Mouse (Mus musculus) layer of hippocampus, postnatal 25 days (tissue): ENCODE data around the gene Camta1. TPM values are rescaled to one million over a fixed set of nuclear protein-coding genes. Genes with fewer than 3 reads are reported as not detected.
"Not testable (repeated sequence)": the region's sequence is repeated elsewhere in the genome, so short reads cannot be mapped to it uniquely, and the experiment has no call there.

ENCODE experiments used
- DNase-seq, 2 experiments: peaks; one replicate each; pipeline ENCODE4 v3.0.0; 2022; ENCODE audit warnings: mixed read lengths in 2 of 2, low spot score in 1 of 2; ENCODE audit errors: extremely low spot score in 1 of 2
- total RNA-seq, 2 experiments: library from RNA; stranded (reverse); gene quantifications; 2 replicates each; pipeline ENCODE4 v1.2.3; 2021

The Camta1 gene
- total RNA-seq, 2 experiments from 2014 or later, result 244 to 251 TPM

DNA sequence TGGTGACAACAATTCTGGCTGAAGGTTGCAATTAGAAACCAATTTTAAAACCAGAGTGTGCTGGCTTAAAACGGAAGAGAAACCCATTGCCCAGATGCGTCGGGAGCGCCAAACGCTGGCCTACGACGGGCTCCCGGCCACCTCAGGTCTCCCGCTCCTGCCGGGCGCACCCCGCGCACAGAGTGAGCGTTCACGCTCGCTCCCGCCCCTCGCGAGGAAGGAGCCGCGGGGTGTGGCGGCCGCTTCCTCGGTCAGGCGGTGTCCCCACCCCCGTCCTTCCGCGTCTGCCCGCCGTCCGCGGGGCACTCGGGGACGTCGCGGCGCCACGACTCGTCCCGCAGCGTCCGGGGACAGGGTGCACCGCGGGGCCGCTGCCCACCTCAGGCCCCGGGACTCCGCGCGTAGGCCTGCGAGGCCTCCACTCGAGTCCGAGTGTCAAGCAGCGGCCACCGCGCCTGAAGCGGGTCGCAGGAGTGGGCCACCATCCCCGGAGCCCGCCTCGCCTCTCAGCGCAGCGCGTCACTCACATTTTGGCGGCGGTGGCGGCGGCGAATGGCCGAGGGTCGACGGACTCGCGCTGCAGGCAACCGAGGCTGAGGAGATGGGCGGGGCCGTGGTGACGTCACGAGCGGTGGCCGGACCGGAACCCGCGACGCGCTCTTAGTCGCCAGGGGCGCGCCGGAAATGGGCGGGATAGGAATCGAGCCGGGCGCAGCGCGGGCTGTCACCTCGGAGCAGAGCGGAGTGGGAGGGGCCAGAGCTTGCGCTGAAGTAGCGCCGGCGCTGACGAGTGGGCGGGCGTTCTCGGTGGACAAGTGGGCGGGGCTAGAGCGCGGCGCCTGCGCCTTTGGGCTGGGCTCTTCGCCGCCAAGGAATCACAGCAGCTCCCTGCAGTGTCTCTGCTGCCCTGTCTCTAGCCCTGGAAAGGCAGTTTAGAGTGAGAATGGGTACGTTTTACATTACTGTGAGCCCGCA, 804.0 kb downstream of the Camta1 start, which contains the start of gene Vamp3:
Gene Vamp3, minus strand, starts transcription at position 617 of the 975 bp plus-strand sequence.
- DNase-seq, result peak; percentile 98 to 99

DNA sequence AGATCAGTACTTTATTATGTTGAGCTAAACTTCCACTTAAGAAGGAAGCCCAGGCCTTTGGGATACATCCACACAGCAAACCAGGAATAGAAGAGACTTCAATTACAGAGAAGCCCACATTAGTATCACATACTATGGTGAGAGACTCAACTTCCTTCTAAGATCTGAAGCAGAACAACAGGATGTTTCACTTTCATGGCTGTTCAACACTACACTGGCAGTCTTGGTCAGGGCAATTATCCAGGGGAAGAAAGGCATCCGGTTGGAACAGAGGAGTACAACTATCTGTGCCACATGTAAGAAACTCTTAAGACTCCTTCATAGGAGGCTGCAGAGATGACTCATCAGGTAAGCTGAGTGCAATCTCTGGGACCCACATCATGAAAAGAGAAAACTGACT, 810.5 kb downstream of the Camta1 start:
- no peak for DNase-seq

DNA sequence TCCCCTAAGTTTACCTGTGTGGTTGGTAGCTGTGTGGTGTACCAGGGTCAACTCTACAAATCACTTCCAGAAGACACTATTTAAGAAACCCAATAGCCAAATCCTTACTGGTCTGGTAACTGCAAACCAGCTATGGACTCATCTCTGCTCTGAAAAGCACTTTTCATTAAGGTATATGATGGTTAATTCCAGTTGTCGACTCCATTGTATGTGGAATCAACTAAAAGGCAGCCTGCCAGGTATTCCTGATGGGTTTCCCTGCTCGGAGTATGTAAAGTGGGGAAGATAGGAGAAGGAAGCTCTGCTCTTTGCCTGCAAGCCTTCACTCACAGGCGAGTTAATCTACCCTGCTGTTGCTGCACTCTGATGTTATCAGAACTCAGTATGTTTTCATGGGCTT, 815.2 kb downstream of the Camta1 start:
- DNase-seq, result no peak

DNA sequence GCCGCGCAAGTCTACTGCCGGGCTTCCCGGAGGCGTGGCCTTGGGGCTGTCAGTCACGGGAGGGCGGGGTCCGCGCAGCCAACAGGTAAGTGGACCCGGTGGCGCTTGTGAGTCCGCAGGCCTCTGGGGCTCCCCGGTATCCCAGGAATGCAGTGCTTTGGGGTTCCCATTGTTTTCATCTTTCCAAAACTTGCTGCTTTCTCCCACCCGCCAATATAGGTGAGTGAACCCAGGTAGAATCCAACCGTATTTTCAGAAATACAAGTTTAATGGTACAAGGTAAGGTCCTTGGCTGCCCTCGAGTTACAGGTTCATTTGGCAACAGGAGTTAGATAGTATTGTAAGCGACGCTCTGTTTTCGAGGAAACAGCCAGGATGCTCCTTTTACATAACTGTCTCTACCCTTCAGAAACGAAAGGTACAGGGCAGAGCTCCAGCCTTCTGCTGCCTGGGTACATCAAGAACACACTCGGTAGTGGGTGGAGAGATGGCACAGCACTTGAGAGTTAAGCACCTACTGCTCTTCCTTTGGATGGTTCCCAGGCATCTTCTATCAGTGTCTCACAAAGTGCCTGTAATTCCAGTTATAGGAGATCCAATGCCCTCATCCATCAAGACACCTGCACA, 816.6 kb downstream of the Camta1 start:
- peak in 1 of 2 experiments; percentile 44 for DNase-seq

DNA sequence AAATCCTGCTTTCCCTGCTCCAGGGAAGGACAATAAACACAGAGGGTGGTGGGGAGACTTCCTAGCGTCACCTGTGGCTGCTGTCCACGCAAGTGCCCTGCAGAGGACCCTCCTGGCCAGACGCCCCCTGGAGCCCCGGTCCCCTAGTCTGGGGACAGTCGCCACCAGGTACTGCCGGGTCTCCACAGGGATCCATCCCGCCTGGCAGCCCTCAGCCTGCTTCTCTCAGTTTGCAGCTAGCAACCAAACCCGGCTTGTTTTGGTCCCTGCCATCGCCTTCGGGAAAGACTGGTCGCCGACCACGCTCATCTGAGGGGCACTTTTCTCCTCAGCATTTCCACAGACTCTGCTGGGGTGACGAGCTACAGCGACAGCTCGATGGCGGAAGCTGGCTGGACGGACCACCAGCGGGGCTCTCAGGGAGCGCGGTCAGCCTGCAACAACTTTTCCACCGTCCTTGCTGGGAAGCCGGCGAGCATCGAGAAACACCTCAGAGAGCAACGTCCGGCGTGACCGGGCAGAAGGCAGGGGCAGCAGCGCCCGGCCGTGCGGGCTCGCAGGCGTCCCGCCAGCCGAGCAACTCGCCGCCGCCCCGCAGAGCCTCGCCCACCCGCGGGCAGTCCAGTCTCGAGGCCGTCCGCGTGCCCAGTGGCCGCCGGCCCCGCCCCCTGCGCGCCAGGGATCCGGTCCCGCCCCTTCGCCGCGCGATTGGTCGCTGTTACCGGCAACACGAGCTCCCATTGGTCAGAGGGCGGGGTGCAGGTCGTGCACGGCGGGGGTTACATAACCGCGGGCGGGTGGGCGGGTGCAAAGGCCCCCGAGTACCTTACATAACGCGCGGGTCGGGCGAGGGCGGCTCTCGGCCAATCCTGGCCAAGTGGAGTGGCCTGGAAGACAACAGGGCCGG, 817.4 kb downstream of the Camta1 start, which contains the start of gene Per3:
Gene Per3, minus strand, starts transcription at position 629 of the 907 bp plus-strand sequence.
- peak; percentile 92 to 96 for DNase-seq

DNA sequence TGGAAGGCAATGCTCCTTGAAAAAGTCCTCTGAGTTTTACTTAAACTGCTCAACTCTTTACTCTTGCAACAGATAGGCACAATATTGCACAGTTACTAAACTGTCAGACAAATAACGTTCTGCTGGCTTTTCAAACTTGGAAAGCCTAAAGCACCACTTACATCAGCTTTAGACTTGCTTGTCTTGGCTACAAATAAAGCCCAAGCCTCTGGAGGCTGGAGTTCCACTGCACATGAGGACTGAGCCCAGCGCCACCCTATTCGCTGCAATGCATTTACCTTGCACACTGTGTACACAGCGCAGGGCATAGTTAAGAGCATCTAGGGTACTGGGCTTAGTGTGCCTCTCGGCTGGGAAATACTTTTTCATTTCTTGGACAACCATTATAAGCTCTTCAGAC, 818.4 kb downstream of the Camta1 start:
- no peak for DNase-seq

DNA sequence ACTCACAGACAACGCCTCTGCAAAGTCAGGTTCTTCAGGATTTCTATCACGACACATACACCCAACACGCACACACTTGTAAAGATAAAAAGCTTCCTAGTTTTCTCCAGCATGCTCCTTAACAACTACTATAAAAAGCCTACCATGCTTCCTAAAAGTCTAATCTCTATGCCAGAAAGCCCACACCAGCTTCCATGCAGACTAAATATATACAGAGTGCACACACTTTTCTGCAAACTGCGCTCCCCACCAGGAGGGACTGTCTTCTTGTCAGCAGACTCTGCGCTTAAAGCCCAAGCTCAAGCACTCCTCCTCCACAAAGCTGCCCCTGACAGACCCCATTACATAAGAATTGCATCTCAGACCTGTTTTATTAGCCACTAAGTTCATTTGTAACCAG, 820.2 kb downstream of the Camta1 start:
- DNase-seq, result no peak

DNA sequence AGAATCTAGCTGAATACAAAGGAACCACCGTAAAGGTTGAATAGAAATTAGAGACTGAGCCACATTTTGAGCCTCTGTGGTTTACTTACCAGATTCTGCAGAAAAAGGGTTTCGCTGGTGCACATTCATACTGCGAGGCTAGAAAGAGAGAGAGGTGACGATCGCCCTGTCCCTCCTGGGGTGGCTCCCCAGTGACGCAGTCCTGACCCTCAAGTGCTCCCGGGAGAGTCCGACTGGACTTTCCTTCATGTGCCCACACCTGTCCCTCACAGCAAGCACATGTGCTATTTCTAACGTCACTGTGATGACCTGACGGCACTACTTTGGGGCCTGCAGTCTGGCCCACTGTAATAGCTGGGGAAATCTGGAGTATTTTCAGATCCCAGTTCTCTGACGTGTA, 823.9 kb downstream of the Camta1 start:
- DNase-seq, result no peak

DNA sequence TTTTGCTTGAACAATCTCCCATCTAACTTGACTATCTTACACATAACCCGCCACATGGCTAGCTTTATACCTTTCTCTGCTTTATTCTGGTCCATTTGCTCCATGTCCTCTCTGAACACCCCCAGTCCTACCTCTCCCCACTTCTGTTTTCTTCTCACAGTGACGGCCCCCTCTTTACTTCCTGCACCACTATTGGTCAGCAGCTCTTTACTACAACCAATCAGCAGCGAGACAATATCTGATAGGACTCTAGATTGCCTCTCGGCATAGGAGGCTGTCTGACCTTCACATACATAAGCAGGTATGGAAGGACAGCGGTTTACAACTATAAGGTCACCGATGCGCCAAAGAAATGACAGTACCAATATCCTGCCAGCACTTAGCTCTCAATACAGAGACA, 825.2 kb downstream of the Camta1 start:
- no peak for DNase-seq

DNA sequence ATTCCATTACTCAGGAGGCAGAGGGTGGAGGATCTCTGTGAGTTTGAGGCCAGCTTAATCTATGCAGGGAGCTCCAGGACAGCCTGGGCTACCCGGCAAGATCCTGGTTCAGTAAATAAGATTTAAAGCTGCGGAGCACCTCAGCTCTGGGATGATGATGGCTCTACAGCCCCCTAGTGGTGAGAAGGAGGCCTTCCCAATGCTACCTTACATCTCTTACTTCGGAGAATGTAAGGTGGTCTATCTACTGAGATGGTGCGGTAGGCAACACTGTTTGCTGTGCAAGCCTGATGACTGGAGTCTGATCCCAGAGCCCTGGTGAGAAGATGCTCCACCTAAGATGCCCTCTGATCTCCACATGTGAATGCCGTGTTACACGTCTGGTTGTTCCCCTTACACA, 834.7 kb downstream of the Camta1 start:
- DNase-seq, result no peak

DNA sequence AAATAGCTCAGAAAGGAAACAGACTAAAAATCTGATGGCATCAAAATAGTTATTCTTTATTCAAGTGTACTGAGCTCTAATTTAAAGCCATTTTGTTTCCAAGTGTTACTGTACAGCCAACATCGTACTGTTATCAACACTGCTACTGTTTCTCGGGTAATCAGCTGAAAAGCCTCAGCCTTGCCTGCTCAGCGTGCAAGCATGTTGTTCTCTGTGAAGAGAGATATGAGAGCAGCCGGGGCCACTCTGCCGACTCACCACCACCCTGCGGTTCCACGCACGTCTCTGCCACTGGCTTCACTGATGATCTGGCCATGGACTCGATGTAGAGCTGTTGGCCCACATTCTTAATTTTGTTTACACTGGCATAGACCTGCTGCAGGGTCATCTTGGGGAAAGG, 837.5 kb downstream of the Camta1 start:
- DNase-seq, result no peak

DNA sequence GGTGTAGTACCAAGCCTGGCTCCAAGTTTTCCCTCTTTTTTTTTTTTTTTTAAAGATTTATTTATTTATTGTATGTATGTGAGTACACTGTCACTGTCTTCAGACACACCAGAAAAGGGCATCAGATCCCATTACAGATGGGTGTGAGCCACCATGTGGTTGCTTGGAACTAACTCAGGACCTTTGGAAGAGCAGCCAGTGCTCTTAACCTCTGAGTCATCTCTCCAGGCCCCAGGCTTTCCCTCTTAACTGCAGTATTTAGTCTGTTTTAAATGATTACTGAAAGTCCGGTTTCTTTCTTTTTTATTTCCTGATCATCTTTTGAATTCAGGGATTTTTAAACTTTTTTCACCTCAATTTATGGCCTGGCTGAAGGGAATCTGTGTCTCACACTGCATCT, 844.3 kb downstream of the Camta1 start:
- DNase-seq, result not testable (repeated sequence)

DNA sequence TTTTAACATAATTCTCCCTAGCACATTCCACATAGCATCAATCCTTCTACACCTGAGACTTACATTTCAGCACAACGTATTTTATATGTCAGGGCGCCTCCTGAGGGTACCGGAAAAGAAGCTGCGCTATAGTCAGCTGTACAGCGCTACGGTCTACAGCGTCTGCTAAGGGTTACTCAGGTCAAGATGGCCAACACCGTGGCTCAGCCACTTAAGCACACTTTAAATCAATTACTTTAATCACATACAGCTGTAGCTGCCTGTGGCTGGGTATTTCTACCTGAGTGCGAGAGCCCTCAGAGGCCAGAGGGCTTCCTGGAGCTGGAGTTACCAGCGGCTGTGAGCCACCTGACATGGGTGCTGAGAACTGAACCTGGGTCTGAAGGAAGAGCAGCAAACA, 845.7 kb downstream of the Camta1 start:
- no peak for DNase-seq

DNA sequence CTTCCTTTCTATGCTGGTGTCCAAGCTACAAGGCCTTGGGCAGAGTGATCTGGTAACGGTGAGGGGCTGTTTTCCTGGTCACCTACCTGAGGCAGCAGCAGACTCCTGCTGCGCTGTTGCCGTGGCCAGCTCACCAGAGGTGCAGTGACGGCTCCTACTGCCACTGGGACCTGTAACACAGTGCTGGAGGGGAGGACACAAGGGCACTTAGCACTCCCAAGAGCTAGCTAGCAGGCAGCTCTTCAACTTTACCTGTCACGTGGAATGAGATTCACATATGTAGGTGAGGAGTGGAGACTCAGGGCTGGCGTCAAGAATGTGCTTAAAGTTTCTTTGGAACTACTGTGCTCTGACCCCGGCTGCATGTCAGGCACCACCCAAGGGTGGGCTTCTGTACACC, 851.4 kb downstream of the Camta1 start:
- DNase-seq, result no peak

DNA sequence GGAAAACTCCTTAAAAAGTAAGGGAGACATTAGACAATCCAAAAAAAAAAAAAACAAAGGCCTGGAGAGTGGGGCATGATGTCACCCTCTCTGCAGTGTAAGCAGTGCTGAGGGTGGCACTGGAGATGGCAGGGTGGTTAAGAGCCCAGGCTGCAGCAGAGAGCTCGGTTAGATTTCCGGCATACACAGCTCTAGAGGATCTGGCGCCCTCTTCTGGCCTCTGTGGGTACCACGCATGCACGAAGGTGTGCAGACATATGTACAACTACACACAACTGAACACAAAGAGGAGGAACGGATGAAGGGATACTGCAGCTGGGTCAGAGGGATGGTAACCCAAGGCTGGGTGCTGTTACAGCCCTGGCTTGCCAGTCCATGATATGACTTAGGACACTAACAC, 854.7 kb downstream of the Camta1 start:
- DNase-seq, result peak; percentile 21 to 65

DNA sequence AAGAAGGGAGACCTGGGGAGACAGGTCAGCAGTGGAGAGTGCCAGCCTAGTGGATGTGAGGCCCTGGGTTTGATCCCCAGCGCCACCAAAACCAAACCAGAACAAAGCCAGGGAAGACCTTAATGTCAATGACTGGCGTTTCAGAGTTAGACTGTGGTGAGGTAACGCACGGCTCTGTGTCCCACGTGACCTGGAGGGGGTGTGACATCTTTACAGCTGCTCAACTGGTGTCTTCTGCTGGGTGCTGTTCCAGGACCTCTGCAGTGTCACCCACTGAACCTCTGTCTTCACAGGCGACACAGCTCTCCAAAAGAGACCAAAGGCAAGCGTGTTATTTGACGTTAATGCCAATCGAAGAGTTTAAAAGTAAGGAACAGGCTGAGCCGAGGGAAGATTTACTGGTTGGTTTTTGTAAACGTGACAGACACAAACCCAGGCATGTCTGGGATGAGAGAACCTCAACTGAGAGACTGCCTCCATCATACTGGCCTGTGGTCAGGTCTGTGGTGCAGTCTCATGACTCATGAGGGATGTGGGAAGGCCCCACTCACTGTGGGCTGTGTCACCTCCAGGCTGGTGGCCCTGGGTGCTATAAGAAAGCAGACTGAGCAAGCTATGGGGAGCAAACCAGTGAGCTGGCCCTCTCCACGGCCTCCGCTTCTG, 855.9 kb downstream of the Camta1 start:
- no peak for DNase-seq

DNA sequence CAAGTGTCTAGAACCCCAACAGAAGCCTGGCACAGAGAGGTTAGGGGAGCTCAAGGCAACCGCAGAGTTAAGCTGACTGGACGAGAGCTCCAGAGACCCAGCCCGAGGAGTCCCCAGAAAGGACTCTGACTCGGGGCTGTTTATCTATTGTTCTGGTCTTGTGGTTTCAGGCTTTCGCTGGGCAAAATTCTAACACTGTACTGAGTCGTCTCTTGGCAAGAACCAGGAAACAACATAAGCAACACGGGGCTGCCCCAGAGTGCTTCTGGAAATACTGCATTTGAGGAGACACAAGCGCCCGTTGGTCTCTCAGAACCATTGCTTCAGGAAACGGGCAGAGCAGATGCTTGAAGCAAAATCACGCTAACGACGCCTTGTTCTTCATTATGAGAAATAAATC, 860.3 kb downstream of the Camta1 start:
- no peak for DNase-seq

DNA sequence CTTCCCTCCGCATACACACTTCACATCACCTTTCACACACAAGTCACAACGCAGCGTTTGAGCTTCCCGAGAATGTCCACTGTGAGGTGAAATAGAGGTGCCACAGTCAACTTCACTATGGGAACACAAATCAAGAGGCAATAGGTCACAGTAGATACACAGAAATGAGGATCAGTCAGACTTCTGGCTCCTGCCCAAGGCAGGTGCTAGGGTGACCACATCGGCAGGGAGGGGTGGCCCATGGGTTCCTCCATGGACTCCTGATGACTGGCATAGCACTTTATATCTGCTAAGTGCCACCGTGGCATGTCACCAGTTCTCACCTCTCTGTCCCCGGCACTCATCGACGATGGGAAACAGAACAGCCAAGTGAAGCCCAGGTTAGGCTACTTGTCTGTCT, 863.0 kb downstream of the Camta1 start:
- no peak for DNase-seq

DNA sequence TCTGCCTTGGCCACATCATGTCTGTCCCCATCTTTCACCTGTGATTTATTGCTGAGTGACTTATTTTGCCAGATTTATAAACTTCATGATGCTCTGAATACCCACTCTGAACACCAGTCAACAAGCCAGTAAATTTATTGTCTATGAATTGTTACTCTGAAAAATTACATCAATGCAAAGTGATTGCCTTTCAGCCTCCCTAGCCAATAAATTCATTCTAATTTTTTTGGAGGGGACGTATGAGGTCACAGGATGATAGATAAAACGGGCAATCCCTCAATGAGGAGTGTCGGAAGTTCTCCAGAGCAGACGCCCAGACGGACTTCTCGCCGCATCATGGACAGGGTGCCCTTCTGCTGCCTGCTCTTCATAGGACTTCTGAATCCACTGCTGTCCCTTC, 864.9 kb downstream of the Camta1 start, which contains the start of gene Uts2:
Gene Uts2, plus strand, starts transcription at position 301 of the 400 bp plus-strand sequence.
- DNase-seq, result no peak

DNA sequence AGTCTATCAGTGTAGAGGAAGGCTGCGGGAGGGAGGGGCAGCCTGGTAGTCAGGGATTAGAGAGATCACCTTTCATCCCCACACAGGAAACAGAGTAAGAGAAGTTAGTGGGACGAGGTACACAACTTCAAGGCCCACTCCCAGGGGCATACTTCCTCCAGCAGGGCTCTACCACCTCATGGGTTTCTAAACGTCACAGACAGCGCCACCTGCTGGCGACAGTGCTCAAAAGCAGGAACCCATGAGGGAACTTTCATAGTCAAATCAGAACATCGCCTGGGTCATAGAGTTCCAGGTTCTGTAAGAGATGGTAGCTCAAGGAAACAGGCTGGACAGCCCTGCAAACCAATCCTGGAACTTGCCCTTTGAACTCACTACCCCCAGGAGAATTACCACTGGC, 871.5 kb downstream of the Camta1 start:
- peak in 1 of 2 experiments; percentile 34 for DNase-seq
